Mouse (Mus musculus) cerebellum, adult 11-12 months (tissue): Measurements from ENCODE around the gene Thra.
A peak's percentile ranks its signal among the peaks of the same experiment; 100 is the strongest.

ENCODE experiments used
- DNase-seq: peaks from one replicate; pipeline ENCODE4 v3.0.0; 2022

Thra gene

DNA sequence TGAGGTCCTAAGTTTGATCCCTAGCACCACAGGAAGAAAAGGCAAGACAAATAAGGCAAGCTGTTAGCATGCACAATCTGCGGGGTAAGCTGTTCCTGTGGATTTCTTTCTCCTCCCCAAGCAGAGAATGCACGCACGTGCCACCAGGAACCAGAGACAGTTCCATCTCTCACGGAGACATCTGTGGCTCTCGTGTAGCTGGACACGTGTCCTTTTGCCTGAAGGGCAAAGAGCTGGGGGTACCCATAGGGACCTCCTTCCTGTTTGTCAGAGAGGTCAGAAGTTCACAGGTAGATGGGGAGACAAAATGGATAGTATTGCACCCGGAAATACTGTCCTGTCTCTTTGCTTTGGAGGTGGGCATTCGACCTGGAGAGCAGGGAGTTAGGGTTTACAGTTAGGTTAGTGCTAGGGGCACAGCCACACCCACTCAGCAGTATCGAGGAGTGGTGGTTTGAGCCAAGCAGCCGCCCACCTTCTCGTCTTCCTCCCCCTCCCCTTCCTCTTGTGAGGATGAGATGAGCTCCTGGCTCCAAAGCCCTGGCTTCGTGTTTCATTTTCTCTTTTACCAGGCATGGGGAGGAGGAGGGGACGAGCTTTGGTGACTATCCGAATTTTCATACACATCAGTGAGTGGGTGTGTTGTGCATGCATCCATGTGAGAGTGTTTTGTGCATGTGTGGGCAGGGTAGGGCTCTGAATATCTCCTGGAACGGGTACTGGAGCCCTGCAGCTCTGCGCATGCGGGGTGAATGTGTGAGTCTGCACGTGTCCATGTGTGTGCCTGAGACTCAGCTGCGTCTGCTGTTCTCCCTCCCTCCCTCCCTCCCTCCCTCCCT, 6.6 kb downstream of the Thra start:
- DNase-seq: peak; percentile 96

DNA sequence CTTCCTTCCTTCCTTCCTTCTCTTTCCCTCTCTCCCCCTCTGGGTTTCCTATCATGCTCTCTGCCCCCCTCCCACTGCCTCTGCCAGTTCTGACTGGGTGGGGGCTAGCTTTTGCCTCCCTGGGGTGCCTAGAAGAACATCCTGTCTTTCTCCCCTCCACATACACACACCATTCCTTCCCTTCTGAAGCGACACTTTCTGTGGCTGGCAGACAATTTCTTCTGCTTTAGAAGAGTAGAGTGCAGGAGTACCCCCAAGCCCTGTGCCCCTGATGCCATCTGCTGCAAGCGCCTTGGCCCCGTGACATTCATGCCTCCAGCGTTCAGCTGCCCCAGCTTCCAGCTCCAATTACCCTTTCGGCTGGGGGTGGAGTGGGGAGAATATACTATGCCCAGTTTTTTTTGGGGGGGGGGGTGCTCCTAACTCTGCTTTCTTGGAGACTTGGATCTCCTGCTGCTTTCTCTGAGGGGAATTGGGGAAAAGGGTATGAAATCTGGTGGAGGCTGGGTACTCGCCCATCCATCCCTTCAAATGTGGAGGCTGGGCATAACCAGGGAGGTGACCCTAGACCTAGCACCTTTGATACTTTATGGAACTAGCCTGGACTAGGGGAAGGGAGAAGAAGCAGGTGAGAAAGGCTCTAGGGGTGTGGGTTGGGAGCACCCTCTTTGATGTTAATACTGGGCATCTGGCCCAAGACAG, 7.5 kb downstream of the Thra start:
- peak; percentile 77 for DNase-seq

DNA sequence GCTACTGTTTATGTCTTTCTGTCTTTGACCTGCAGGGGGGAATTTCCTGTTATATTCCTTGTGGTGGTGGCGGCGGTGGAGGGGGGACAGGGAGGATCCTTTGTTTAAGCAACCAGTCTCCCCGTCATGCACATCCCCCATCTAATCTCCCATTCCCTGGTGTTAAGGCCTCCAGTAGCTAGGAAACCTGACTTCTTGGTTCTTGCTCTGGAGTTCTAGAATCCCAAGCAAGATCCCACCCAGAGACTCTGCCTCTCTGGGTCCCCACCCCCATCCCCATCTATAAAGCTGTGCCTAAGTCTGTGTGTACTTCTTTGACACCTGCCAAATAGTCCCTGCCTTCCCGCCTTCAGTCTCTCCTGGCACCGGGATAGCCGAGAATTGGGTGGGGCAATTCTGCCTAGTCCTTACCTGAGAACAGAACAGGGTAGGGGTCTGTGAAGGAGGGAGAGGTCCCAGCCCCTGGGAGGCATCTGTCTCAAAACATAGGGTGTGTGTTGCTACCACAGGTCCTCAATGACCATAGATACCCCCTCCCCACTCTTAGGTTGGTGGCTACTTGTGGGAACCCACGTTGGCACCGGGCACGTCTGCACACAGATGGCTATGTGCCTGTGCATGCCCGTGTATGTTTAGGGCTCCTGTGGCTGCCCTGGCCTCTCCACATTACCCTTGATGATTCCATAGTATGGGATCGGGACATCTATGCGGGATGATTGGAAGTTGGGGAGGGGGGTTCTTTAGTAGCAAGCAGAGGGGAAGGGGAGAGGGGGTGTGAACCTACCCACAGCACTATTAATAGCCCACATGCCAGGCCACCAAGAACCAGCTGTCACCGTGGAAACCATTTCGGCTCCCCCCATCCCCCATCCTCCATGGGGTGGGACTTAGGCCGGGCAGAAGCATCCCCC, 8.3 kb downstream of the Thra start:
- peak; percentile 78 for DNase-seq

DNA sequence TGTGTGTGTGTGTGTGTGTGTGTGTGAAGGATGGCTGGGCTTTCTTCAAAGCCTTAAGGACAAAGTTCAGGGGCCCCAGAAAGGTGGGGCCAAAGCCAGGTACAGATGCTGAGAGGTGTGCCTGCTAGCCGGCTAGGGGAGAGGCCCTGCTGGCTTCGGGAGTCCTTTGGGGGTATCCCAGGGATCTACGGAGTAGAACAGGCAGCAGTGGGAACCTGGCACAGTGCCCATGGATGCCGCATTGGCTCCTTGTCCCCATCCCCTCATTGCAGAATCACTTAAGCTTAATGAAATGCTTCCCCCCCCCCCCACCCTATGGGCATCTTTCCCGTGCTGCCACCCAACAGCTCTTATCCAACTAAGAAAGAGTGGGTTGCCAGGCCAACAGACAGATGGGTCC, 9.3 kb downstream of the Thra start:
- peak; percentile 76 for DNase-seq

DNA sequence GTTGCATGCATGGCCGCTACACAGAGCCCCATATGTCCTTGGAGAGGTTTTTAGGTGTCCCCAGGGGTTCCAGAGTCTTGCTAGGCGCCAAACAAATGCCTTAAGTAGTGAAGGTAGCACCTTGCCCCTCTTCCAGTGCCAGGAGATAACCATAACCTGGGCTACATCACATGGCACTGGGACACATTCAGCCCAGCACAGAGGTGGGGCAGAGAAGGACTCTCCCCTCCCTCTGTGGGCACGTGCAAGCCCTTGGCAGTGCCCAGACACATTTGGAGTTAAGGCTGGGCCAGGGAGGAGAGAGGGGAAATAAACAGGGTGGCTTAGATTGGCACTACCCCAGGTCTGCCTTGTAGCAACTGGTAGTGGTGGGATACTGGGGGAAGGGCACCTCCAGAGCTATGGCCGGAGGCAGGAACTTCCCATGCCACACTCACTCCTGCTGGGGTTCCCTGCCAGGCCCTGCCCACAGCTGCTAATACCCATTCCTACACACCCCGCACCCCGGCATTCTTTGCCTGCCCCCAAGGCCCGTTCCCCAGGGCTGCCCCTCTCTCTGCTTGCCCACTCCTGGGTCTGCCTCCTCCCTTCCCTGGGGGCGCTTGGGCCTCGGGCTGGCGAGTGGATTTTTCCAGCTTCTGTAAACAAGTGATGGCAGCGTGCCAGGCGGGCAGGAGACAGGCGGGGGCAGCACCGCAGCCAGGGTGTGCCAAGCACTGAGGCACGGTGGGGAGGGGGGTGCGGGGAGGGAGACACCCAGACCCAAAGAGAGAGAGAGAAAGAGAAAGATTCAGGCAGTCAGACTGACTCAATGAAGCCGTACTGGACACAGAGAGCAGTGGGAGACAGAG, 10.1 kb downstream of the Thra start:
- DNase-seq: peak; percentile 84

DNA sequence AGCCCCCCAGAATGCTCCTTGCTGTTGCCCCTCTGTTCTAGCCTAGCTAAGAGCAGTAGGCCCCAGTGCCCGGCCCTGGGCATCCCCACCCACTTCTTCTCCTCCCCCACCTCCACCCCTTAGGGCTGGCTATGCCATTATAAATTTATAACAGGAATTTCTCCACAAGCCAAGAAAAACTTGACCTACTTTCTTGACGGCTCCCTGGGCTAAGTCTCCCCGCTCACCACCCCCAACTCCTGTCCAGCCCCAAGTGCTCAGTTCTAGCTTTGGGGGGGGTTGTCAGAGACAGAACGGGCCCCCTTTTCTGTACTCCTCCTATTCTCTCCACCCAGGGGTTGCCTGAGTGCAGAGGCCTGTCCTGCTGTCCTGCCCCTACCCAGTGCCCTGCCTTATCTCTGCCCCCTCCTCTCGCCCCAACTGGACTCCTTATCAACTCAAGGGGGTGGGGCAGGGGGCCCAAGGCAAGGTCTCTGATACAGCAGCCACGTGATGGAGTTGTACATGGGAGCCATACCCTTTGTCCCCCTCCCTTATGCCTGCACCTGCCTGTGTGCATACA, 10.9 kb downstream of the Thra start:
- peak; percentile 72 for DNase-seq

DNA sequence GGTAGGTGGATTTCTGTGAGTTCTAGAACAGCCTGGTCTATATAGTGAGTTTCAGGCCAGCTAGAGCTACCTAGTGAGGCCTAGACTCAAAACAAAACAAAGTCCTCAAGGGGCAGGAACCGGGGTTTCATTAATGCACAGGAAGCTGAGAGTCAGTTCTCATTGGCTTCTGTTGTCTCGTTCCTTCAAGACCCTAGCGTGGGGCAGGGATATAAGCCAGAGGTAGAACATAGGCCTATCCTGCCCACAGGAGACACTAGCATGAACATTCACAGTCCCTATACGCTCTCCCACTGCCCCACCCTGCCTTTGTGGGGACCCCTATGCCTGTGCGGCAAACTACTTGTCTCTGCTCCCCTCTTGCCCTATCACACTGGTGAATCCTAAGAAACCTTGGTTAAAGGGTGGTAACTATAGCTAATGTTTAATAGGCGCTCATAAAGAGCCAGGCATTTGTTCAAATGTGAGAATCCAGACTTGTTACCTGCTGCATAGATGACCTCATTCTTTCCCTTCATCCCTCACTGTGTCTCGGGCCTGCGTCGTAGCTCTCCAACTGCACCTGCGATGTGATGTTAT, 12.2 kb downstream of the Thra start:
- no peak for DNase-seq

DNA sequence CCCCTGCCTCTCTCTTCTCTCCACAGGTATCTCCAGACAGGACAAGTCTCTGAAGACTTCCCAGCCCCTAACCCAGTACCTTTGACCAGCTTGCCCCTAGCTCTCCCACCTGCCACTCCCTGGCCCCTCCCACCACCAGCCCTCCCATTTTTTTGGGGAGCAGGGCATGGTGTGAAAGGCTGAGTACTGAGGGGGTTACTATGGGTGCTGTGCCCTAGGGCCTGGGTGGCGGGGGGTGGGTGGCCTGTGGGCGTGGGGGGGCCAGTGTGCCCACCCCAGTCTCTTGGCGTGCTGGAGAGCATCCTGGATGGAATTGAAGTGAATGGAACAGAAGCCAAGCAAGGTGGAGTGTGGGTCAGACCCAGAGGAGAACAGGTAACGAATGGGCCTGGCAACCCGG, 12.8 kb downstream of the Thra start:
- DNase-seq: peak; percentile 53

DNA sequence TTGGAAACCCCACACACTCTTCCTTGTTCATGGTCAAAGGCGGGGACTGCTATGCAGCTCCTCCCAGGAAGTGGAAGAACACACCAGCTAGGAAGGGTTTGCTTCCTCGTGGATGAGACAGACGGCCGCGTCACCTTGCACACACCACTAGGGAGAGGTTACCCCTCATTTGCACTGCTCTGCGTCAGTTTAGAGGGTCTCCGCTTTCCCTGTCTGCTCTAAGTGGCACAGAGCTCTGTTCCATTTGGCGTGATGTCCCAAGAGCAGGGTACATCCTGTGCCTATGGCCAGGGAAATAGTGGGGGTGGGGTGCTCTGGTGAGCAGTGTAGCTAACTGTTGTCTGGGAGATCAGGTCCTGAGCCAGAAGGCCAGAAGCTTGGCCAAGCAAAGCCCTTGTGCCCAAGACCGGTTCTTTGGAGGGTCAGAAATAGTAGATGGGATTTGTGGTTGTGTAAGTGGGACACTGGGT, 13.7 kb downstream of the Thra start:
- DNase-seq: peak; percentile 68

DNA sequence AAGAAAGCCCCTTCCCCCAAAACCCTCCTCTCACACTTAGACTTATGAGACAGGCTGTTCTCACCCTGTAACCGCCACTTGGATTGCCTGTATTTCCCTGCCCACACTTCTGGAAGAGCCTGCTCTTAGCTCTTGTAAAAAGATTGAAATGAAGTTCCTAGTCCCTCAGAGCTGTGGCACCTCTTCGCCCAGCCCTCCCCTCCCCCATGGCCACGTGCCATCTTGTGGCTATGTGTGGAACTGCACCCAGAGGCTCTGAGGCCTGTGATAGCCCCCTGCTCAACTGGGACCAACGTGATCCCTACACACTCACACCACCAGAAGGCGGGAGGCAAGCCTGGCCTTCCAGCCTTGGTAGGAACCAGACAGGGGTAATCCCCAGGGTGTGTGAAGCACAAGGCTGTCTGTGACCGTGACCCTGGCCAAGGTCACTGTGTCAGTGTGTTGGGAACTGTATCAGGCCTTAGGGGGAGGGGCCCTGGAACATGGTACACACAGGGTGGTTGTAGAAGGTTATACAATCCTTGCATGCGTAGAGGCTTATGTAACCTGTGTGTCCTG, 14.3 kb downstream of the Thra start:
- DNase-seq: peak; percentile 76

DNA sequence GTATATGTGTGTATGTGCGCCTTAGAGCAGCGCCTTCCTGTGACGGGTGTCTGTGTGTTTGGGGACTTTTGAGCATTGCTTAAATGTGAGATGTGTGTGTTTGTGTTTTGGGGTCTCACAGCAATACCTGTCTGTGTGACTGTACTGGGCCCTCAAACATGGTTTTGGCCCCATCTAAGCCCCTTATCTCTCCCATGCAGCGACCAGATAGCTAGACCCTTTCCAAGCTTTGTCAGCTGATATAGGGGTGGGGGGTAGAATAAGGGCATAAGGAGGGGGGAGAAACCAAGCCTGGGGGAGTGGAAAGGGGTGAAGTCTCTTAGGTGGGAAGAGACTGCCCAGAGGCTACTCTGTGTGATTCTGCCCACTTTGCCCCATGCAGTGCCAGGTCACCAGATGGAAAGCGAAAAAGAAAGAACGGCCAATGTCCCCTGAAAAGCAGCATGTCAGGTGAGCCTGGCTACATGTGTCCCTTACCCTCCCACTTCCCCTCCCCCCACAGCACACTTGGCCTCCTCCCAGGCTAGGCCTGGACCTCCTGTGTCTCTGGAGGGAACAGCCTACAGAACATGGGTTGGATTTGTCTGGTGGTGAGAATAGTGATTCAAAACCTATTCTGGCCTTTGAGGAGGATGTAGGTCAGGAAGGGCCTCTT, 15.4 kb downstream of the Thra start:
- DNase-seq: peak; percentile 70

DNA sequence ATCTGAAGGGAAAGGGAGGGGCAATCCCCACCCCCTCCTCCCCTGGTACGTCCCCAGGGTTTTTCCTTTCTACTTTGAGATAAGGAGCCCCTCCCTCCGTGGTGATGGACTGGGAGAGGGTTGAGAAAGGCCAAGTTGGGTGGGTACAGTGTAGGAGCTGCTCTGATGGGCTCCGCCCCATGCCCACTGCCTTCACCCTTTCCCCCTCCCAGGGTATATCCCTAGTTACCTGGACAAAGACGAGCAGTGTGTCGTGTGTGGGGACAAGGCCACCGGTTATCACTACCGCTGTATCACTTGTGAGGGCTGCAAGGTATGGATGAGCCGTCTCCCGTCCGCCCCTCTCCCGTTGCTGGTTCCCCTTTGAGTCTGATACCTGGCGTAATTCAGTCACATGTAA, 16.3 kb downstream of the Thra start:
- DNase-seq: peak; percentile 43

DNA sequence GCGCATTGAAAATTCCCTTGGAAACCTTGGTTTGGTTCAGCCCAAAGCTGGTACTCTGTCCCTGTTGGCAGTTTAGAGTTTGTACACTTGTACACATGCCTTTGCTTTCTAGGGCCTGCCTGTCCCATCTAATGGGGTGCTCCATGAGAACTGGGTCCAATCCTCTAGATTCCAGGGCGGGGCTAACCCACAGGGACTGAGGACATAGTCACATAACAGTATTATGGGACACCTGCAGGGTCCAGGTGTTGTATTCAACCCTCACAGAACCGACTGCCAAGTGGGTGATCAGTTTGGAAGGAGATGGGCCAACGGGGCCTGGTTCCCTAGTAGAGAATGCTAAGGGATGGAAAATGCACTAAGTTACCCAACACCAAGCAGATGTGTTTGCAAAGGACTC, 21.5 kb downstream of the Thra start:
- DNase-seq: no peak

DNA sequence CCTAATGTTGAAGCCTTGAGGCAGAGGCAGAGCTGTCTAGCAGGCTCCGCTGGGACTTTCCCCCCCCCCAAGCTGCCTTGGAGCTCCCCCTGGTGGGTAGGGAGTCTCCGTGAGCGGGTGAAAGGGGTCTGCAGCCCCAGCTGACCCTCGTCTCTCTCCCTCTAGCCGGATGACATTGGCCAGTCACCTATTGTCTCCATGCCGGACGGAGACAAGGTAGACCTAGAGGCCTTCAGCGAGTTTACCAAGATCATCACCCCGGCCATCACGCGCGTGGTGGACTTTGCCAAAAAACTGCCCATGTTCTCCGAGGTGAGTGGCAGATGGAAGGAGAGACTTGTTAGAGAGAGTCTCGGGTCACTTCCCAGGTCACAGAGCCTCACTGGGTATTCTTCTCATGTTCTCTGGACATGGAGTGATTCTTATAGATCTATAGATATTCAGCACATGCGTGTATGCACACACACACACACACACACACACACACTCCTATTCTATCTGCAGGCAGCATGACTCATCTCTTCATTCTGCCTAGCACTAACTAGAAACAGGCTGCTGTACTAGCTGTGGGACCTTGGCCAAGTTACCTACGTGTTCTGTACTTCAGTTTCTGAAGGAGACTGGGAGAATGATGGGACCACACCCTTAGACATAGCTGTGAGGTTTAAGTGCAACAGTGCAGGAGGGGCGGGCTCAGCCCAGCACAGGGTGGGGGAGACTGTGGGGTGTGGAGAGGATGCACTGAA, 22.5 kb downstream of the Thra start:
- peak; percentile 31 for DNase-seq

DNA sequence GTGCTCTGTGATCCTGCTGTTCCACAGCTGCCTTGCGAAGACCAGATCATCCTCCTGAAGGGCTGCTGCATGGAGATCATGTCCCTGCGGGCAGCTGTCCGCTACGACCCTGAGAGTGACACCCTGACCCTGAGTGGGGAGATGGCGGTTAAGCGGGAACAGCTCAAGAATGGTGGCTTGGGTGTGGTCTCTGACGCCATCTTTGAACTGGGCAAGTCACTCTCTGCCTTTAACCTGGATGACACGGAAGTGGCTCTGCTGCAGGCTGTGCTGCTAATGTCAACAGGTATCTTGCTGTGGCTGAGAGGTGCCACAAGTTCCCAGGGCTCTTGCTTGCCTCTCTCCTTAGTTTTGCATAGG, 23.0 kb downstream of the Thra start:
- DNase-seq: peak; percentile 34

DNA sequence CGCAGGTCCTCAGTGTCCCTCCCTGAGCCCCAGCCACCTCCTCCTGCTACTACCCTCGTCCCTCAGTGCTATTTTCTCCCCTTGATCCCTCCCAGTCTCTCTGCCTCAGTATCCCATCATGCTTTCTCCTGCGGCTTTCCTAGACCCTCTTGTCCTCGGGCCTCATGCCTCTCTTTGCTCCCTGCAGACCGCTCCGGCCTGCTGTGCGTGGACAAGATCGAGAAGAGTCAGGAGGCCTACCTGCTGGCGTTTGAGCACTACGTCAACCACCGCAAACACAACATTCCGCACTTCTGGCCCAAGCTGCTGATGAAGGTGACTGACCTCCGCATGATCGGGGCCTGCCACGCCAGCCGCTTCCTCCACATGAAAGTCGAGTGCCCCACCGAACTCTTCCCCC, 23.7 kb downstream of the Thra start:
- peak; percentile 44 for DNase-seq

DNA sequence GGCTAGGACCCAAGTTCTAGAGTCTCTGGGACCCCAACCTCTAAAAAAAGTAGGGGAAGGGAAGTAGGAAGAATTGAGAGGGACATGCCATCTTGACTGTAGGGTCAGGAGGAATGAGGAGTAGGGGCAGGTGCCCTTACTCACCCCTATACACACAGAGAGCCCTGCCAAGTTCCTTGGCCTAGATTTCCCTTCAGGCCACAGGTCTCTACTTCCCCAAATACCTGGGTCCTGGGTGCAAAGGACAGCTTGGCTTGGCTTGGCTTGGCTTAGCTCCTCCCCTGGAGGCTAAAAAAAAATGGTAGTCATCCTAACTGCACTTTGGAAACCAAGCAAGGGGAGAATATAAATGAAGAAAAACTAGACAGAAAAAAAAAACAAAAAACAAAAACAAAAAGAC, 24.3 kb downstream of the Thra start:
- no peak for DNase-seq

DNA sequence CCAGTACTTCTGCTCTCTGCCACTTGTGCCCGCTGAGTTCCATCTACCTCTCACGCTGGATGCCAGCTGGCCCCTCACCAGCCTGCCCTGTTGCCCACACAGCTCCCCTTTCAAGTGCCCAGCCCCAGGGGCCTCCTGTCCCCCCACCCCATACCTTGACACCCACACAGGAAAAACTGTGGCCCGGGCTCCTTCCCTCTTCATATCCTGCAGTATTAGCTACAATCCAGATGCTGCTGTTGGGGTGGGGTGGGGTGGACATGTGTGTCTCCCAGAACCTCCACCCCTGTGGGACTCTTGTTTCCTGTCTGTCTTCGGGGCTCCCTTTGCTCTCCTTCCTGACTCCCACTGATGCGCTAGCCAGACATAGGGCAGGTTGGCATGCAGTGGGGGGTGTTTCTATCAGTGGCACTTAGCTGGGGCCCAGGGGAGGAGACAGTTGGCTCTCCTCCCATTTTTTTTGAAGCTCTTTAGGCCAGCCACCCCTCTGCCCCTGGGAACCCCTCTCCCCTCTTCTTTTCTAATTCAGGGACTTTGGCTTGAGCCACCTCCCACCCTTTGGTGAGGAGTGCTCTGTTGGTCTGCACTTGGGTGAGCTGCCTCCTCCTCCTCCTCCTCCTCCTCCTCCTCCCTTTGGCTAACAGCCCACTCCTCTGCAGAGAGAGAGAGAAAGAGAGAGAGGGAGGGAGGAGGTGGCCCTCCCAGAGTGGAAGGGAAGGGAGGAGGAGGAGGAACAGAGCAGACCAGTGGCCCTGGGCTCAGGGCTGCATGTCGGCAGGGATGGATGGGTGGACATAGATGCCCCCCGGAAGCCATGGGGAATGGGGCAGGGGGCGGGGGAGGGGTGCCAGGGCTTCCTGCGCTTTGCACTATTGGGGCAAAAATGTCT, 25.2 kb downstream of the Thra start:
- peak; percentile 66 for DNase-seq

DNA sequence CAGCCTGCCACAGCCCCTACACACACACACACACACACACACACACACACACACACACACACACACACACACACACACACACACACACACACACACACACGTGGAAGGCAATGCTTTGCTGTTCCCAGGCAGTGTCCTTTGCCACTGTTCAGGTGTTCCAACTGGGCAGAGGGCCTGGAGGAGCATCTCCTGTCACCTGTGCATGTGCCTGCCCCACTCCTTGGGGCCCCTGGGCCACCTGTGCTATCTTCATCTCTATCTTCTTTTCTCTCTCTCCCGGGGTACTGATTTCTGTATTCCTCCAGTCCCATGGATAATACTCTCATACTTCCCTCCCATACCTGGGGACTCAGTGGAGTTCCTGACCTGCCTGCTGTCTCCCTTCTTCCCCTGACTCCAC, 25.9 kb downstream of the Thra start:
- DNase-seq: peak; percentile 60
